Mouse (Mus musculus) heart, adult 2 months (tissue): ENCODE measurements around the gene Slc45a1.

Experiments
- CTCF ChIP-seq: fragments of 200-600 bp; IDR thresholded peaks from 2 replicates; pipeline ENCODE4 v1.8.1; 2022; ENCODE audit warnings: antibody characterized with exemption, mild to moderate bottlenecking, moderate library complexity
- EP300 ChIP-seq: fragments of 200-500 bp; IDR thresholded peaks from 2 replicates; pipeline ENCODE4 v1.6.1; 2011; ENCODE audit warnings: low read depth, low read length, control low read depth; ENCODE audit not compliant: insufficient read depth
- POLR2A ChIP-seq: fragments of 200-500 bp; IDR thresholded peaks from 2 replicates; pipeline ENCODE4 v1.6.1; 2011; ENCODE audit warnings: mild to moderate bottlenecking, low read depth, low read length, control low read depth; ENCODE audit not compliant: insufficient read depth

- TF ChIP-seq CTCF, result peak; percentile 63
- no peak for TF ChIP-seq EP300
- TF ChIP-seq POLR2A, result no peak
These were observed 11.2 kb upstream of the Slc45a1 start for GRCm38 (mm10) chr4:150663192-150663591.
